Mouse (Mus musculus) left cerebral cortex, postnatal 25 days (tissue): ENCODE results near the gene Mum1. TPM values are rescaled to one million over a fixed set of nuclear protein-coding genes. Genes with fewer than 3 reads are reported as not detected.

Experiments
- DNase-seq, 2 experiments: peaks; one replicate each; pipeline ENCODE4 v3.0.0; 2022; ENCODE audit warnings: low spot score in 2 of 2, mixed read lengths in 1 of 2
- intact Hi-C: fragments of 180-260 bp; cut with DNase I; formaldehyde crosslinking; loops from one replicate; pipeline ENCODE4 v1.15.1; 2025
- total RNA-seq, 2 experiments: library from RNA; stranded (reverse); gene quantifications; 2 replicates each; pipeline ENCODE4 v1.2.3; 2021

Gene Mum1
- total RNA-seq, 2 experiments from 2014 or later = 40.9 to 41.2 TPM

GRCm38 (mm10) chr10:80262776-80263365 lies 36.6 kb downstream of the Mum1 start:
- DNase-seq = no peak
- intact Hi-C loops = no loop called here

- intact Hi-C loops = no loop called here
- DNase-seq = peak; percentile 100
These were observed 38.3 kb downstream of the Mum1 start for GRCm38 (mm10) chr10:80264341-80265148.

DNA sequence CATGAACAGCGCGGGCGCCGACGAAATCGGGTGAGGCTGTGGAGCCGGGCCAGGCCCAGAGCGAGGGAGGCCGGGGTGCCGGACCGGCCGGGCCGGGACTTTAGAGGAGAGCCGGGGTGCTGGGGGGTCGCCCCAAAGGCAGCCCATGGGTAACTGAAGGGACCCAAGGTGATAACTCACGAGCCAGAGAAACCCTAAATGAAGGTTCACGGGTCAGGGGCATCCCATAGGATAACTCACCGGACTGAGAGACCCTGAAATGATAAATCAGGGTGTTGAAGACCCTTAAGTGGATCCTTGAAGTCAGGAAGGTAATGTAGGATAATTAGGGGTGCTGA lies 38.9 kb downstream of the Mum1 start:
- intact Hi-C loops = no loop called here
- no peak for DNase-seq

- intact Hi-C loops = loop anchor here (2.0 kb wide), 1 partner anchor 19 kb away; no protein-coding TSS in a partner anchor
- DNase-seq = no peak
These were observed 43.9 kb downstream of the Mum1 start for GRCm38 (mm10) chr10:80270099-80270498.

DNA sequence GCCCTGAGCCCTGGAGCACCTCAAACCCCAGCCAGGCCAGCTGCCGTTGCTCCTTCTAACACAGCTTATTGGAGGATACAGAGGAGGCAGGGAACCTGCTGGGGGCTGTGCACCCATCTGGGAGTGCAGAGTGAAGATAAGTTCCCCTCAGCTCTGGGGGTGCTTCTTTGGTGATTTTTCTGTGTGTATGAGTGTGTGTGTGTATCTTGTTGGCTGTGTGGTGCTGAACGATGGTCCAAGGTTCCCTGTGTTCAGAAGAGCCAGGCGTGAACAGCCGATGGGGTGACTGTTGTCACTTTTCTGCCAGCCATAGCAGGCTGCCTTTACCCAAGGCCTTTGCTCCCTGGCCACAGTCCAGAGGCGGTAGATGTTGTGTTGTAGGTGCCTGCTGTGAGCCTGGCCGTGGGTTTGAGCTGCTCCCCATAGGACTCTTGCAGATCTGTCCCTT lies 44.5 kb downstream of the Mum1 start:
- no peak for DNase-seq
- intact Hi-C loops = loop anchor here (2.0 kb wide), 1 partner anchor 18 kb away; no protein-coding TSS in a partner anchor

- intact Hi-C loops = loop anchor here (2.0 kb wide), 1 partner anchor 17 kb away; no protein-coding TSS in a partner anchor
- no peak for DNase-seq
These were observed 45.1 kb downstream of the Mum1 start for GRCm38 (mm10) chr10:80271186-80271843.

- no peak for DNase-seq
- intact Hi-C loops = loop anchor here (2.0 kb wide), 1 partner anchor 17 kb away; no protein-coding TSS in a partner anchor
These were observed 45.8 kb downstream of the Mum1 start for GRCm38 (mm10) chr10:80271870-80272585.

GRCm38 (mm10) chr10:80273847-80274246 lies 47.6 kb downstream of the Mum1 start:
- no peak for DNase-seq

GRCm38 (mm10) chr10:80276238-80276637 lies 50.0 kb downstream of the Mum1 start:
- intact Hi-C loops = no loop called here

More at GRCm38 (mm10) chr10:80273847-80274246, 47.6 kb downstream of the Mum1 start:
- intact Hi-C loops = no loop called here

DNA sequence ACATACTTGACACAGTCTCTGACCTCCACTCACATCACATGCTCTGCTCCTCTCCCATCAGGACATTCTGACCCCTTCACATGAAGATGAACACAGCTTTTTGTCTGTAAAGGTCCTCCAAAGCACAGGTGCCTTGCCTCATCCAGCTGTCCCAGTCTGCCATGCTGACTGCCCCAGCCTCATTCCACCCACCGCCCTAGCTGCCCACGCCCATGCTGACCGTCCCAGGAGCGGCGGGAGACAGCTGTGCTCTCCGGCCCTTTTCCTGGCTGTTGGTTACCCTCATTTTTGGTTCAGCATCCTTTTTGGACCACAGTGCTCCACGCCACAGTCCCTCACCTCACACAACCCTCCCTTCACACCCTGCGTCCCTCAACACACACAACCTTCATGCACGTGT lies 52.2 kb downstream of the Mum1 start:
- intact Hi-C loops = no loop called here
- DNase-seq = no peak

More at GRCm38 (mm10) chr10:80276238-80276637, 50.0 kb downstream of the Mum1 start:
- DNase-seq = no peak

DNA sequence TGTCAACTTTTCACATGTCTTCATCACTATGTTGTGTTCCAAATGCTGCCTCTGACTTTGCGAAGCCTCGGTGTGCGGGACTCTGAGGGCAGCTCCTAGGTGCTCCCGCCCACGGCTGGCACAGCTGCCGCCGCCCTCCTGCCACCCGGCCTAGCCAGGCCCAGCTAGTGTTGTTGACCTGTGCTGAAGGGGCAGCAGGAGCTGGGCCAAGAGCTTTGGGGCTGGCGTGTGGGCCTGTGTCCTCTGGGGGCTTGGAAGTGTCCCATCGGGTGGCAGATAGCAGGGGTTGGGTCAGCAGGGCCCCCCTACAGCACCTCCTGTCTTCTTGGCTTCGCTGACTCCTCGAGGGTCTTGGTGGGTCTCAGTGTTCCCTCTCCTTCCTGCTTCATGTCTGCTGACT lies 53.0 kb downstream of the Mum1 start:
- DNase-seq = no peak
- intact Hi-C loops = no loop called here

DNA sequence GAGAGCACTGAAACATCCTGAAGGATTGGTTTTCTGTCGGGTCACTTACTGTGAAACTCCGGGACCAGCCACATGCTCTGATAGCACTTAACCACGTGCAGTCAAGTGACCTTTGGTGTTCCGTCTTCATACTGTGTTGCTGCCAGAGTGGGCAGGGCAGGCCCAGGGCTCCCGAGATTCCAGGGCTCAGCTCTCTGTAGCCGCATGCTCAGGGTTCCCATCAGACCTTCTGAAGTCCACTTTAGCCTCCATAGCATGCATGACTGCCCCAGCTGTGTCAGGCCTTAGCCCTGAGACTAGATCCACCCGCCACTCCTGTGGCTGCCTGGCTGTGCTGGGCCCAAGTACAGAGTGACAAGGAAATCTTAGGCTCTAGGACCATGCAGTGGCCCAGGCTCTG lies 55.1 kb downstream of the Mum1 start:
- intact Hi-C loops = no loop called here
- DNase-seq = no peak

GRCm38 (mm10) chr10:80281921-80282371 lies 55.7 kb downstream of the Mum1 start:
- DNase-seq = no peak
- intact Hi-C loops = no loop called here

- intact Hi-C loops = no loop called here
- no peak for DNase-seq
These were observed 56.5 kb downstream of the Mum1 start for GRCm38 (mm10) chr10:80282481-80283441.

DNA sequence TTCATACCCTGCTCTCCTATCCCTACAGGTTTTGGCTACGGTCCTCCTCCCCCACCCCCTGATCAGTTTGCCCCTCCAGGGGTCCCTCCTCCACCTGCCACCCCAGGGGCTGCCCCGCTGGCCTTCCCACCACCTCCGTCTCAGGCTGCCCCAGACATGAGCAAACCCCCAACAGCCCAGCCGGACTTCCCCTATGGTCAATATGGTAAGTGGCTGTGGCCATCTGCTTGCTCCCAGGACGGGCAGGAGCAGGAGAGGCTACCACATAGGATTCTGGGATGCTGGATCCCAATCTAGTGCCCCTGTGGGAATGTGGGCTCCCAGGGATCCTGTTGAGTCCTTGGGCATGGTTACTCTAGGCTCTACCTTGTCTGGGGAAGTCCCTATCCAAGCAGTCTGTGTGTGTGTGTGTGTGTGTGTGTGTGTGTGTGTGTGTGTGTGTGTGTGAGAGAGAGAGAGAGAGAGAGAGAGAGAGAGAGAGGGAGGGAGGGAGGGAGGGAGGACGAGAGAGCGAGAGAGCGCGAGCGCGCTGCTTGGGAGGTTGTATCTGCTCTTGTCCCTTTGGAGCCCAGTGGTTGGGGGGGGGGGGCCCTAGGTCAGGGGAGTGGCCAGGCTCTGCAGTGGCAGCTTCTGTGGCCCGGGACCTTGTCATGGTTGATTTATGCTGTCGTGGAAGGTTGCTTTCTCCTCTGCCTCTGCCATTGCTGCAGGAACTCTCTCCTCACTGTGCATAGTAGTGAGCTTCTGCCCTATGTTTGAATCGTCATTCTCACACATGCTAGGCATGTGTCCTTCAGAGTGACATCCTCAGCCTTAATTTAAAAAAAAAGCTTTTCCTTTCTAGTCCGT lies 59.2 kb downstream of the Mum1 start:
- intact Hi-C loops = no loop called here
- DNase-seq = no peak

DNA sequence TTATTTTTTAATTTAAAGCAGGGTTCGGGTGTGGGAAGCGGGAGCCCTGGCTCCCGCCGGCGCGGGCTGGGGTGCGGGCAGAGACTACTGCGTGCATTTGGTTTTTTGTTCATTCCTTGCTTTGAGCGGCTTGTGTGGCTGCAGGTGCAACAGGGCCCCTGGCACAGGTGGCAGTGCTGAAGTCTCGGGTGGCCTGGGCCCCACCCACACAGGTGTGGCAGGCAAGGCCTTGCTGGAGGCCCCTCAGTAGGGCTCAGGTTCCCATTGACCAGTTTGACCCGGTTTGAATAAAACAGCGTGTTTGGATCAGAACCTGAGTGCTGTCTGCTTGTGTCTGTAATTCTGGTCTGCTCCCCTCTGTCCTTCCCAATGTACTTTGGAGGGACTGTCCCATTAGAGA lies 61.9 kb downstream of the Mum1 start:
- DNase-seq = no peak
- intact Hi-C loops = loop anchor here (2.0 kb wide), 1 partner anchor 17 kb away; no protein-coding TSS in a partner anchor

- DNase-seq = no peak
- intact Hi-C loops = loop anchor here (2.0 kb wide), 1 partner anchor 18 kb away; no protein-coding TSS in a partner anchor
These were observed 62.4 kb downstream of the Mum1 start for GRCm38 (mm10) chr10:80288657-80289056.
